Comparison of ENCODE assay signal across 23 mouse cellular contexts in the genomic region with DNA sequence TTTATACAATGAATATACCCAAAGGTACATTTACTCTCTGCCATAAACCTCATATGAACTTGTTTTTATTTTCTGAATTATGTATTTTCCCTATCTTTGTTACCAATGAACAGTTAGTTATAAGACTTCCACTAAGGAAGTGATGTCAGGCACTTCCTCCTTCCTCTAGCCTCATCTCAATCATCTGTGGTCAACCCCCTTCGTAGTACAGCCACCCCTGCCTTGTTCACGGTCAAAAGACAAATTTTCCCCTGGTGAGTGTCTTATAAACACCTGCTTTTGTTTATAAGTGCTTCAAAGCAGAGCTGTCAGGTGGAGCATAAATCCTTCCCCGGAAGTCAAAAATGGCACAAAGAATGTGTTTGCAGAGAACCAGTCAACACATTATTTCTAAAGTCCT.
DNase-seq lines count a peak whose midpoint lies in the region; ATAC-seq lines count a peak whose summit lies in the region.
"Had no signal": no experiment of that assay in that cellular context is flagged by ENCODE, and none has a peak within 500 bp of the region (broad histone marks: within the 10 kb centered on the region; RNA-seq: fewer than 3 reads in every experiment).

No protein-coding gene starts in this region.

- H3K36me3 ChIP-seq in splenic B cell, adult 2 months (ENCODE audit: control insufficient read depth, insufficient read depth, low read length, poor library complexity, severe bottlenecking) = no peaks in the 10 kb centered on the region
- H3K36me3 ChIP-seq: embryonic facial prominence, embryonic 10.5 days; heart, embryonic 10.5 days; heart, embryonic 15.5 days; hindbrain, embryonic 13.5 days had no signal

- H3K27me3 ChIP-seq in splenic B cell, adult 2 months (ENCODE audit: control insufficient read depth, insufficient read depth, low read length, poor library complexity, severe bottlenecking) = no peaks in the 10 kb centered on the region
- H3K27me3 ChIP-seq: forebrain, embryonic 13.5 days; heart, embryonic 15.5 days; hindbrain, embryonic 13.5 days; Patski had no signal

- DNase-seq in 416B (ENCODE audit: low read depth) = peak; percentile 22
- peak; percentile 3 to 4 for DNase-seq in B cell, adult 2 months
- peak; percentile 22 for DNase-seq in splenic B cell, adult 2 months (ENCODE audit: low read depth, low spot score)
- no peak for DNase-seq in heart, postnatal 10 days
- DNase-seq in cerebellum, postnatal 4 days (ENCODE audit: low spot score in 2 of 2) = no peak
- DNase-seq: adrenal gland, postnatal 14 days; cerebellum, adult 11-12 months; cerebellum, adult 9-10 months; cerebellum, postnatal 25 days; forebrain, postnatal 0 days; gastrocnemius, adult 2 months; gastrocnemius, postnatal 36 days; heart, adult 18-20 months; heart, postnatal 36 days had no signal

- ATAC-seq in granulocyte monocyte progenitor cell, adult 5-6 weeks (replicated peaks; ENCODE audit: poor library complexity, severe bottlenecking) = peak; percentile 85
- ATAC-seq: activated CD4-positive, CD25-positive, alpha-beta regulatory T cell, adult 4 months; forebrain, embryonic 13.5 days; forebrain, postnatal 0 days; hindbrain, postnatal 0 days; Patski had no signal

- intact Hi-C loops in heart, postnatal 10 days (cut with DNase I) = no loop called here

Comparison
In these comparisons a context has a peak if more than half of its experiments do, and no peak if none do; other contexts are left out.
1. DNase-seq: peak in 416B (single experiment), B cell, adult 2 months (2 of 2) and splenic B cell, adult 2 months (single experiment); none in heart, postnatal 10 days (0 of 2) and cerebellum, postnatal 4 days (0 of 2).